9 mouse cellular contexts compared by ENCODE assay signal in genomic region chr9:43984181-43985062, GRCm38 (mm10). TPM values are rescaled to one million over a fixed set of nuclear protein-coding genes. Genes with fewer than 3 reads are reported as not detected.
DNase-seq lines count a peak whose midpoint lies in the region; ATAC-seq and TF ChIP-seq lines count a peak whose summit lies in the region.
"Had no signal": no experiment of that assay in that cellular context is flagged by ENCODE, and none has a peak within 500 bp of the region (broad histone marks: within the 10 kb centered on the region; RNA-seq: fewer than 3 reads in every experiment).

No protein-coding gene starts in this region.

- no peak overlapping the region for H3K27ac ChIP-seq in embryonic facial prominence, embryonic 11.5 days (replicated peaks; ENCODE audit: low read depth, low read length)
- no peak overlapping the region for H3K27ac ChIP-seq in kidney, embryonic 14.5 days (ENCODE audit: low read depth, low read length)
- no peak overlapping the region for H3K27ac ChIP-seq in liver, adult 2 months (replicated peaks; ENCODE audit: insufficient read depth, low read depth, low read length)
- H3K27ac ChIP-seq in neural tube, embryonic 13.5 days (replicated peaks) = no peak overlapping the region
- H3K27ac ChIP-seq: heart, embryonic 13.5 days had no signal

- H3K36me3 ChIP-seq in embryonic facial prominence, embryonic 11.5 days (replicated peaks; ENCODE audit: control insufficient read depth, insufficient read depth, low read depth, low read length) = no peaks in the 10 kb centered on the region
- no peaks in the 10 kb centered on the region for H3K36me3 ChIP-seq in kidney, embryonic 14.5 days (ENCODE audit: control insufficient read depth, insufficient read depth, low read length)
- no peaks in the 10 kb centered on the region for H3K36me3 ChIP-seq in liver, adult 2 months (ENCODE audit: control insufficient read depth, insufficient read depth, low read length)
- H3K36me3 ChIP-seq in neural tube, embryonic 13.5 days = no peaks in the 10 kb centered on the region
- H3K36me3 ChIP-seq: heart, embryonic 13.5 days had no signal

- H3K9ac ChIP-seq in embryonic facial prominence, embryonic 11.5 days (replicated peaks; ENCODE audit: low read length) = no peak overlapping the region
- H3K9ac ChIP-seq in kidney, embryonic 14.5 days (ENCODE audit: low read depth, low read length) = no peak overlapping the region
- H3K9ac ChIP-seq in liver, adult 2 months (ENCODE audit: low read depth, low read length) = no peak overlapping the region
- no peak overlapping the region for H3K9ac ChIP-seq in neural tube, embryonic 13.5 days
- H3K9ac ChIP-seq: heart, embryonic 13.5 days had no signal

- no peak overlapping the region for H3K4me3 ChIP-seq in embryonic facial prominence, embryonic 11.5 days (ENCODE audit: low read depth, low read length)
- no peak overlapping the region for H3K4me3 ChIP-seq in kidney, embryonic 14.5 days (ENCODE audit: low read length)
- H3K4me3 ChIP-seq in liver, adult 2 months (ENCODE audit: insufficient read depth, low read depth, low read length) = no peak overlapping the region
- no peak overlapping the region for H3K4me3 ChIP-seq in neural tube, embryonic 13.5 days
- H3K4me3 ChIP-seq: heart, embryonic 13.5 days had no signal

- H3K4me1 ChIP-seq in embryonic facial prominence, embryonic 11.5 days (ENCODE audit: control insufficient read depth, insufficient read depth, low read length) = peaks cover 5% of the 10 kb centered on the region; the same call in 1 of the 2 replicates
- peaks cover 10% of the 10 kb centered on the region for H3K4me1 ChIP-seq in kidney, embryonic 14.5 days (ENCODE audit: control insufficient read depth, insufficient read depth, low read length)
- H3K4me1 ChIP-seq in liver, adult 2 months (ENCODE audit: control insufficient read depth, insufficient read depth, low read length) = no peaks in the 10 kb centered on the region
- H3K4me1 ChIP-seq in neural tube, embryonic 13.5 days (replicated peaks) = peaks cover 4% of the 10 kb centered on the region; the same call in 1 of the 2 replicates

- peak; percentile 50; the same call in 1 of the 2 replicates for ATAC-seq in embryonic facial prominence, embryonic 11.5 days (replicated peaks; ENCODE audit: insufficient number of reproducible peaks, low FRiP score, low TSS enrichment, low read depth)
- peak; percentile 37 for ATAC-seq in kidney, embryonic 14.5 days (ENCODE audit: low FRiP score, low TSS enrichment)
- ATAC-seq in neural tube, embryonic 13.5 days (ENCODE audit: low read depth) = peak; percentile 48

- TF ChIP-seq POLR2A in liver, adult 2 months (IDR thresholded peaks at IDR 0.05; ENCODE audit: extremely low read depth, insufficient read depth, low read length) = no peak

- TF ChIP-seq CTCF in liver, adult 2 months (IDR thresholded peaks at IDR 0.05; ENCODE audit: low read depth, low read length) = peak; percentile 75

- no peaks in the 10 kb centered on the region for H3K27me3 ChIP-seq in embryonic facial prominence, embryonic 11.5 days (ENCODE audit: control insufficient read depth, insufficient read depth, low read length)
- H3K27me3 ChIP-seq in kidney, embryonic 14.5 days (ENCODE audit: control insufficient read depth, insufficient read depth, low read length) = no peaks in the 10 kb centered on the region
- no peaks in the 10 kb centered on the region for H3K27me3 ChIP-seq in liver, adult 2 months (ENCODE audit: control insufficient read depth, insufficient read depth, low read length)
- peaks cover 6% of the 10 kb centered on the region; the same call in 1 of the 2 replicates for H3K27me3 ChIP-seq in neural tube, embryonic 13.5 days

- DNase-seq in CD4-positive helper T cell, adult 2 months (ENCODE audit: low read depth, low spot score) = peak; percentile 73
- DNase-seq in adrenal gland, postnatal 36 days = peak; percentile 83 to 84
- DNase-seq in embryonic facial prominence, embryonic 11.5 days (ENCODE audit: low spot score) = peak; percentile 90
- peak; percentile 93 for DNase-seq in heart, adult 8-10 months (ENCODE audit: low spot score)
- DNase-seq in liver, adult 2 months (ENCODE audit: extremely low read depth, low read depth, low spot score) = peak; percentile 53
- DNase-seq in testis, postnatal 14 days (ENCODE audit: low spot score) = peak; percentile 68

- no peaks in the 10 kb centered on the region for H3K9me3 ChIP-seq in embryonic facial prominence, embryonic 11.5 days (replicated peaks; ENCODE audit: control insufficient read depth, low read length)
- H3K9me3 ChIP-seq in kidney, embryonic 14.5 days (ENCODE audit: control insufficient read depth, low read length) = no peaks in the 10 kb centered on the region
- H3K9me3 ChIP-seq in neural tube, embryonic 13.5 days = no peaks in the 10 kb centered on the region
- H3K9me3 ChIP-seq: heart, embryonic 13.5 days had no signal

- WGBS in embryonic facial prominence, embryonic 11.5 days = 52% methylated on average over 8 of the region's 8 CpGs
- WGBS in kidney, embryonic 14.5 days = 42% methylated on average over 8 of the region's 8 CpGs
- WGBS in liver, adult 2 months = 54% methylated on average over 8 of the region's 8 CpGs
- WGBS in neural tube, embryonic 13.5 days = 46% methylated on average over 8 of the region's 8 CpGs

- no peaks in the 10 kb centered on the region for H3K79me2 ChIP-seq in liver, adult 2 months (ENCODE audit: control insufficient read depth, insufficient read depth, low read length)

- H3K4me2 ChIP-seq in embryonic facial prominence, embryonic 11.5 days (ENCODE audit: low read depth, low read length) = no peak overlapping the region
- no peak overlapping the region for H3K4me2 ChIP-seq in kidney, embryonic 14.5 days (replicated peaks; ENCODE audit: low read depth, low read length)
- H3K4me2 ChIP-seq in neural tube, embryonic 13.5 days = no peak overlapping the region
- H3K4me2 ChIP-seq: heart, embryonic 13.5 days had no signal

RNA-seq across cellular contexts. Expression of gene Thy1, which starts 58.8 kb away (rescaled TPM):
- total RNA-seq in adrenal gland, postnatal 36 days (2021) = 10 to 100 TPM; 26.4 to 32.7 TPM
- polyA plus RNA-seq in embryonic facial prominence, embryonic 11.5 days (2014; fragmentation: Nextera tagmentation; extraction: Ambion mirVana) = 1.8 and 2.4 TPM in 2 replicates
- 10 to 100 TPM in 2 of 4 experiments, 1 to 10 TPM in 2; 8.9 to 12.4 (median 11.0) TPM for total RNA-seq in heart, adult 8-10 months (2022)
- polyA plus RNA-seq in kidney, embryonic 14.5 days (2014; fragmentation: Nextera tagmentation; extraction: Ambion mirVana) = 14.3 and 19.9 TPM in 2 replicates
- total RNA-seq in liver, adult 2 months (2014; rRNA removed) = 0.46 and 0.87 TPM in 2 replicates
- polyA plus RNA-seq in liver, adult 2 months (2012; rRNA removed) = 3.2 and 4.5 TPM in 2 replicates
- 1.2 and 2.8 TPM in 2 replicates for polyA plus RNA-seq in neural tube, embryonic 13.5 days (2015; fragmentation: Nextera tagmentation; extraction: Ambion mirVana)
